Mouse (Mus musculus): Measurements from ENCODE around the gene Mon1a.

DNA sequence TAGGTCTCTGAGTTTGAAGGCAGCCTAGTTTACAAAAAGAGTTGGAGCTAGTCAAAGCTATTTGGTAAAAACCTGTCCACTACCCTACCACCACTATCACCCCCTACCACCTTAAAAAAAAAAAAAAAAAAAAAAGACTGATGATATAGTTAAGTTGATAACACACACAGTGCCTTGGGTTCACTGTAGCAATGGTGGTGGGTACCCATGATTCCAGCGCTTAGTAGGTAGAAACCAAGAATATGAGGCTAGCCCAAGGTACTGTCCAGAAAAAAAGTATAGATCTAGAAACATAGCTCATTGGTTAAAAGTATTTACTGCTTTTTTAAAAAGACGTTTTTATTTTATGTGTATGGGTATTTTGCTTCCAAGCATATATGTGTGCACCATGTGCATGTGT lies 45.2 kb upstream of the Mon1a start:
- TF ChIP-seq ZC3H11A (IDR thresholded peaks at IDR 0.05; ENCODE audit: borderline replicate concordance, low read depth, low read length) = no peak
- no peak for TF ChIP-seq ZNF384 (IDR thresholded peaks at IDR 0.05; ENCODE audit: low read depth, low read length)

Measured in ES-E14 (cell line).